ENCODE assay signal across 9 mouse cellular contexts in genomic region chr9:29202196-29202595, GRCm38 (mm10).
A peak's percentile ranks its signal among the peaks of the same experiment; 100 is the strongest.
DNase-seq lines count a peak whose midpoint lies in the region; ATAC-seq lines count a peak whose summit lies in the region.
"Had no signal": no experiment of that assay in that cellular context is flagged by ENCODE, and none has a peak within 500 bp of the region (broad histone marks: within the 10 kb centered on the region; RNA-seq: fewer than 3 reads in every experiment).

No protein-coding gene starts in this region.

- H3K4me3 ChIP-seq in embryonic facial prominence, embryonic 14.5 days (ENCODE audit: low read depth, low read length): no peak overlapping the region
- H3K4me3 ChIP-seq in embryonic facial prominence, embryonic 10.5 days: no peak overlapping the region
- H3K4me3 ChIP-seq: liver, embryonic 13.5 days had no signal

- WGBS in embryonic facial prominence, embryonic 14.5 days: 42% methylated on average over 2 of the region's 2 CpGs
- 54% methylated on average over 2 of the region's 2 CpGs for WGBS in embryonic facial prominence, embryonic 10.5 days

- H3K36me3 ChIP-seq in embryonic facial prominence, embryonic 14.5 days (ENCODE audit: control insufficient read depth, insufficient read depth, low read length): no peaks in the 10 kb centered on the region
- no peaks in the 10 kb centered on the region for H3K36me3 ChIP-seq in embryonic facial prominence, embryonic 10.5 days (replicated peaks)
- H3K36me3 ChIP-seq: liver, embryonic 13.5 days had no signal

- H3K27me3 ChIP-seq in embryonic facial prominence, embryonic 14.5 days (replicated peaks; ENCODE audit: control insufficient read depth, insufficient read depth, low read length): no peaks in the 10 kb centered on the region
- peaks cover 9% of the 10 kb centered on the region; the same call in 1 of the 2 replicates for H3K27me3 ChIP-seq in embryonic facial prominence, embryonic 10.5 days (replicated peaks; ENCODE audit: low read depth, poor library complexity, severe bottlenecking)
- H3K27me3 ChIP-seq: liver, embryonic 13.5 days had no signal

- H3K4me2 ChIP-seq in embryonic facial prominence, embryonic 14.5 days (ENCODE audit: low read depth, low read length): no peak overlapping the region
- H3K4me2 ChIP-seq: liver, embryonic 13.5 days had no signal

- no peak for ATAC-seq in embryonic facial prominence, embryonic 14.5 days (ENCODE audit: low read depth)
- ATAC-seq in megakaryocyte progenitor cell, adult 5-6 weeks (replicated peaks; ENCODE audit: poor library complexity): no peak

- H3K27ac ChIP-seq in embryonic facial prominence, embryonic 14.5 days (replicated peaks; ENCODE audit: low read depth, low read length): no peak overlapping the region
- H3K27ac ChIP-seq in embryonic facial prominence, embryonic 10.5 days (replicated peaks): no peak overlapping the region
- H3K27ac ChIP-seq: liver, embryonic 13.5 days had no signal

- no peaks in the 10 kb centered on the region; the same call in 1 of the 2 replicates for H3K4me1 ChIP-seq in embryonic facial prominence, embryonic 14.5 days (ENCODE audit: control insufficient read depth, insufficient read depth, low read length)
- H3K4me1 ChIP-seq in embryonic facial prominence, embryonic 10.5 days: no peaks in the 10 kb centered on the region
- H3K4me1 ChIP-seq: liver, embryonic 13.5 days had no signal

- no peak overlapping the region for H3K9ac ChIP-seq in embryonic facial prominence, embryonic 14.5 days (ENCODE audit: low read depth, low read length)
- H3K9ac ChIP-seq: liver, embryonic 13.5 days had no signal

- peak; percentile 41 for DNase-seq in embryonic facial prominence, embryonic 14.5 days (ENCODE audit: low spot score)
- no peak for DNase-seq in embryonic facial prominence, embryonic 10.5 days (ENCODE audit: low spot score)
- peak; percentile 24 for DNase-seq in layer of hippocampus, adult 11-12 months (ENCODE audit: low spot score)
- no peak for DNase-seq in layer of hippocampus, postnatal 36 days
- peak; percentile 71 for DNase-seq in brain, adult 2 months (ENCODE audit: low read depth, low spot score)
- peak; percentile 30 for DNase-seq in heart, postnatal 4 days
- DNase-seq in ovary, adult 18-20 months (ENCODE audit: low spot score): no peak
- DNase-seq: liver, embryonic 13.5 days had no signal

- H3K9me3 ChIP-seq in embryonic facial prominence, embryonic 14.5 days (ENCODE audit: control insufficient read depth, low read length): no peaks in the 10 kb centered on the region
- H3K9me3 ChIP-seq in embryonic facial prominence, embryonic 10.5 days: no peaks in the 10 kb centered on the region
- H3K9me3 ChIP-seq: liver, embryonic 13.5 days had no signal

Comparison
In these comparisons a context has a peak if more than half of its experiments do, and no peak if none do; other contexts are left out.
1. DNase-seq: peak in embryonic facial prominence, embryonic 14.5 days (single experiment), layer of hippocampus, adult 11-12 months (single experiment), brain, adult 2 months (single experiment) and heart, postnatal 4 days (single experiment); none in embryonic facial prominence, embryonic 10.5 days (single experiment), layer of hippocampus, postnatal 36 days (0 of 2) and ovary, adult 18-20 months (single experiment).